Mouse (Mus musculus) limb, embryonic 13.5 days (tissue): ENCODE data around the gene Mmab. TPM values are rescaled to one million over a fixed set of nuclear protein-coding genes. Genes with fewer than 3 reads are reported as not detected.

Experiments
- ATAC-seq: fragments of 200-750 bp; cut with Nextera tagmentation; 2 replicates; pipeline ENCODE4 v1.8.0; 2017; ENCODE audit warnings: low read depth, moderate number of reproducible peaks, moderate TSS enrichment; ENCODE audit not compliant: low FRiP score
- H3K27ac ChIP-seq: fragments of 300-500 bp; sonication (generic); 2 replicates; pipeline ENCODE4 v1.5.1; 2015; ENCODE audit warnings: inconsistent platforms, mild to moderate bottlenecking, moderate library complexity
- H3K27me3 ChIP-seq: fragments of 300-500 bp; sonication (generic); 2 replicates; pipeline ENCODE4 v1.6.1; 2015; ENCODE audit warnings: mild to moderate bottlenecking, inconsistent platforms
- H3K36me3 ChIP-seq: fragments of 300-500 bp; sonication (generic); 2 replicates; pipeline ENCODE4 v1.6.1; 2015; ENCODE audit warnings: inconsistent platforms, mild to moderate bottlenecking, moderate library complexity
- H3K4me1 ChIP-seq: fragments of 300-500 bp; sonication (generic); 2 replicates; pipeline ENCODE4 v1.6.1; 2015; ENCODE audit warnings: inconsistent platforms
- H3K4me2 ChIP-seq: fragments of 300-500 bp; sonication (generic); replicated peaks from 2 replicates; pipeline ENCODE4 v1.6.1; 2015; ENCODE audit warnings: inconsistent platforms, mild to moderate bottlenecking, moderate library complexity
- H3K4me3 ChIP-seq: fragments of 300-500 bp; sonication (generic); 2 replicates; pipeline ENCODE4 v1.5.1; 2015; ENCODE audit warnings: moderate library complexity, mild to moderate bottlenecking, inconsistent platforms
- H3K9ac ChIP-seq: fragments of 300-500 bp; sonication (generic); 2 replicates; pipeline ENCODE4 v1.6.1; 2015; ENCODE audit warnings: mild to moderate bottlenecking, inconsistent platforms
- H3K9me3 ChIP-seq: fragments of 300-500 bp; sonication (generic); 2 replicates; pipeline ENCODE4 v1.6.1; 2016; ENCODE audit warnings: inconsistent platforms
- WGBS: fragments of 180-500 bp; shearing (Covaris S2); methylation state at CpG from one replicate; pipeline ENCODE4 v1.1.7; 2015; 5-methylcytosine and 5-hydroxymethylcytosine counted together
- polyA plus RNA-seq: library from polyadenylated mRNA; unstranded; fragments of >200 nt; fragmentation: Nextera tagmentation; extraction: Ambion mirVana; gene quantifications from 2 replicates; pipeline ENCODE4 v1.2.1, GENCODE M21; 2015

Mmab gene
- polyA plus RNA-seq, result 34.3 and 34.9 TPM in 2 replicates

GRCm38 (mm10) chr5:114443566-114444367 lies at the start of gene Mmab, which contains the start of gene Mvk:
Gene Mmab (minus strand): TSS chr5:114444060.
Gene Mvk (plus strand): TSS chr5:114444269.
- H3K9ac ChIP-seq, result peak within 1 kb of the TSS; percentile 81
- H3K4me2 ChIP-seq, result peak within 1 kb of the TSS; percentile 88
- 2% methylated on average over 43 of the region's 43 CpGs for WGBS
- H3K27ac ChIP-seq, result peak within 1 kb of the TSS; percentile 18; the same call in 1 of the 2 replicates
- no peaks in the 10 kb centered on the region for H3K9me3 ChIP-seq
- H3K36me3 ChIP-seq, result peaks cover 26% of the 10 kb centered on the region
- H3K4me3 ChIP-seq, result peak within 1 kb of the TSS; percentile 80
- H3K27me3 ChIP-seq, result no peaks in the 10 kb centered on the region
- ATAC-seq, result peak; percentile 97
- peaks cover 21% of the 10 kb centered on the region for H3K4me1 ChIP-seq

DNA sequence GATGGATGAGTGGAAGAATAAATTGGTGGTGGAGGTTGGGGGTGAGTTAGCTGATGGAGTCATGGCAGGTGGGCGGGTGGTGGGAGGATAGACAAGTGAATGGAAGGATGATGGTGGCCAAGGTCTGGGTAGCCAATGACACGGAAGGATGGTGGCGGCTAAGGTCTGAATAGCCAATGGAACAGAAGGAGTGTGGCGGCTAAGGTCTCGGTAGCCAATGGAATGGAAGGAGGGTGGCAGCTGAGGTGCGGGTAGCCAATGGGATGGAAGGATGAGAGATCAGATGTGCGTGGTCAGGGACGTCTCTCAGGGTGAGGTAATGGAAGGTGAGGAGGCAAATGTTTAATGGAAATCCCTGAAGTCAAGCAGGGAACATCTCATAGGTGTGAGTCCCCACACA lies 46.4 kb upstream of the Mmab start:
- no peak overlapping the region for H3K4me2 ChIP-seq
- H3K4me3 ChIP-seq, result no peak overlapping the region
- H3K9me3 ChIP-seq, result peaks cover 4% of the 10 kb centered on the region; the same call in 1 of the 2 replicates
- ATAC-seq, result no peak
- no peaks in the 10 kb centered on the region for H3K36me3 ChIP-seq
- H3K4me1 ChIP-seq, result no peaks in the 10 kb centered on the region
- no peak overlapping the region for H3K27ac ChIP-seq
- H3K9ac ChIP-seq, result no peak overlapping the region
- 92% methylated on average over 8 of the region's 8 CpGs for WGBS
- H3K27me3 ChIP-seq, result no peaks in the 10 kb centered on the region

DNA sequence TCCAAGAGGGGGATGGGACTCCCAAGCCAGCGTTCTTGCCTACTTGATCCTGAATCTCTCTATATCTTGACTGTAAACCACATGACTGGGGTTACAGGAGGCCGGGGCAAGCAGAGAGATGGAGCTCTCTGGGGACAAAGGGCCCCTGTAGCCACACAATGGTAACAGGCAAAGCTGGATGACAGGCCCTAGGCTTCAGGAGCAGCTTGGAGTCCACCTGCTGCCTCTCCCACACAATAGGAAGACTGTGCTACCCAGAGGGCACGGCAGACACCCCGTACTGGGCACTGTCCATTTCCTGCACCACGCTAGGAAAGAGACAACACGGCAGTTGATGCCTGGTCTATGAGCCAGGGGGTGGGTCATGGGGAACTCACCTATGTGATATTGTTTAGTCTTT lies 45.7 kb upstream of the Mmab start:
- WGBS, result 87% methylated on average over 6 of the region's 6 CpGs

DNA sequence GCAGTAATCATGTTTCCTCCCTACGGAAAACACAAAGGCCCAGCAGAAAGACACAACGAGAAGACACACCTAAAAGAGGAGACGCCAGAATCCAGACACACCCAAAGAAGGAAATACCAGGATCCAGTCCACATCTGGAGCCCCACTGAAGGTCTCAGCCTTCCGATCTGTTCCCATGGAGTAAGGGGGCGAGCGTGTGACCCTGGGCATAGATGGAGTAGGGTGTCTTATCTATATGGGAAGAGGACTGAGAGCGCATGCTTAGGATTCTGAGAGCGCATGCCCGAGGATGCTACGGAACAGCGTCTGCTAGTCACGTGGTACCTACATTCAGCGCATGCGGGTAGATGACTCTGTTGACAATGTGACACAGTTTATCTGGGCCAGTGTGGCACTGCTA lies 41.8 kb upstream of the Mmab start:
- Histone ChIP-seq H3K9me3 (no peaks in the 10 kb centered on the region), H3K27me3 (no peaks in the 10 kb centered on the region), H3K4me3 (no peak overlapping the region), H3K4me1 (0 out of 2 replicates have a peak, but pooled peaks cover 6% of the 10 kb centered on the region), H3K4me2 (no peak overlapping the region), H3K27ac (no peak overlapping the region), H3K36me3 (no peaks in the 10 kb centered on the region), H3K9ac (no peak overlapping the region)
- 91% methylated on average over 14 of the region's 14 CpGs for WGBS
- ATAC-seq, result no peak

More for the DNA sequence above, 45.7 kb upstream of the Mmab start:
- H3K4me1 ChIP-seq, result no peaks in the 10 kb centered on the region
- ATAC-seq, result no peak
- peaks cover 4% of the 10 kb centered on the region; the same call in 1 of the 2 replicates for H3K9me3 ChIP-seq
- H3K27ac ChIP-seq, result no peak overlapping the region
- no peaks in the 10 kb centered on the region for H3K36me3 ChIP-seq
- H3K27me3 ChIP-seq, result no peaks in the 10 kb centered on the region
- no peak overlapping the region for H3K4me2 ChIP-seq
- no peak overlapping the region for H3K4me3 ChIP-seq
- no peak overlapping the region for H3K9ac ChIP-seq

- WGBS, result 12% methylated on average over 14 of the region's 14 CpGs
- no peak overlapping the region for H3K4me3 ChIP-seq
These were observed 38.7 kb upstream of the Mmab start for GRCm38 (mm10) chr5:114482587-114483011.

DNA sequence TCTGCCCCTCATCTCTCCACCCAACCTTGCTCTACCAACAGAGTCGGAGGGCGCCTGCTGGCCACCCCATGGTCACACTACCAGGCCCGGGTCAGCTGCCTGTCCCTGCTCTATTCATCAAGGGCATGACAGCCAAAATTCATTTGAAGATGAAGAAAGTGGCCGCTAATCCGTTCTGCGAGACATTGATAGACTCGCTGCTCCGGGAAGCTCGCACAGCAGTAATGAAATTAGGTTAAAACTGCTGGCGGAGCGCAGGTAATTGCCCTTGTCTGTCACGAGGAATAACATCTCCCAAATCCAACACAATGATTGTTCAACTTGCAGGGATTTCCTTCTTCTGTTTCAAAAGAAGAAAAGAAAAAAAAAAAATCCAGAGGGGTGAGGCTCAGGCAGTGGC lies 34.4 kb upstream of the Mmab start:
- Histone ChIP-seq H3K9ac (no peak overlapping the region), H3K4me3 (no peak overlapping the region), H3K27ac (no peak overlapping the region), H3K36me3 (no peaks in the 10 kb centered on the region), H3K9me3 (no peaks in the 10 kb centered on the region), H3K4me1 (peaks cover 20% of the 10 kb centered on the region), H3K27me3 (peaks cover 29% of the 10 kb centered on the region), H3K4me2 (no peak overlapping the region)
- WGBS, result 82% methylated on average over 12 of the region's 12 CpGs
- ATAC-seq, result no peak

More at GRCm38 (mm10) chr5:114482587-114483011, 38.7 kb upstream of the Mmab start:
- Histone ChIP-seq H3K4me2 (peak overlapping the region; percentile 32; the same call in 1 of the 2 replicates), H3K4me1 (0 out of 2 replicates have a peak, but pooled peaks cover 6% of the 10 kb centered on the region), H3K9ac (no peak overlapping the region), H3K27ac (no peak overlapping the region), H3K27me3 (peaks cover 4% of the 10 kb centered on the region; the same call in 1 of the 2 replicates), H3K9me3 (no peaks in the 10 kb centered on the region), H3K36me3 (no peaks in the 10 kb centered on the region)
- no peak; the same call in 1 of the 2 replicates for ATAC-seq

DNA sequence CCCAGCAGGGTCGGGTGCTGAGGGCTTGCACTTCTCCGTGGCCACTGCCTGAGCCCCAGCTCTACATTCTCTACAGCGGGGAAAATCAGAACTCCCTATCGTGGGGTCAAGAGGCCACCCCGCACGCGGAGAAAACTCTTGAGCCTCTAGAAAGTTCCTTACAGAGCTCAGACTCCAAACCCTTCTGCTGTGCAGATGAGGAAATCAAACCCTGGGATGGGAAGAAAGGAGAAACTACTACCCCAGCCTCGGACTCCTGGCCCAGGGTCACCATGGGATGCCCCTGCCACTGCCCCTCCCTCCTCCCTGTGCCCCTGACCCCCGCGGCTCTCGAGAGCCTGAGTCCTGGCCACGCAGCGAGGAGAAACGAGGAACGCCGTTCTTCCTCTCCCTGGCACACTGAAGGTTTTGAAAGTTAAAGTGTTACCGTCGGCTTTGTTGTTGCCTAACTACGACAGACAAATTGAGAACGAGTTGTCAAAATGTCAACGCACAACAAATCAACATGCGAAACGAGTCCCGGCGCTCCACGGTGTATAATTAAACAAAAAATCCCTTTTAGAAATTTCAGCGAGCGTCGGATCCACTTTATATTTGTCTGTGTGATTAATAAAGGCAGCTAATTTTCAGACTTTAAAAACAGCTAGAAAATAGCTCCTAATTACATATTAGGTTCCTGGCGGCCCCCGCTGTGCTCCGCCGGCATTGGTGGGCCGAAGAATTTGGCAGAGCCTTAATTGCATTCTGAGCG lies 31.1 kb upstream of the Mmab start:
- H3K4me1 ChIP-seq, result peaks cover 14% of the 10 kb centered on the region
- H3K4me2 ChIP-seq, result peak overlapping the region; percentile 15
- WGBS, result 21% methylated on average over 35 of the region's 35 CpGs
- peaks cover 9% of the 10 kb centered on the region for H3K9me3 ChIP-seq
- H3K36me3 ChIP-seq, result no peaks in the 10 kb centered on the region
- H3K4me3 ChIP-seq, result no peak overlapping the region
- peaks cover 28% of the 10 kb centered on the region for H3K27me3 ChIP-seq
- H3K9ac ChIP-seq, result no peak overlapping the region; the same call in 1 of the 2 replicates
- no peak for ATAC-seq
- no peak overlapping the region for H3K27ac ChIP-seq

DNA sequence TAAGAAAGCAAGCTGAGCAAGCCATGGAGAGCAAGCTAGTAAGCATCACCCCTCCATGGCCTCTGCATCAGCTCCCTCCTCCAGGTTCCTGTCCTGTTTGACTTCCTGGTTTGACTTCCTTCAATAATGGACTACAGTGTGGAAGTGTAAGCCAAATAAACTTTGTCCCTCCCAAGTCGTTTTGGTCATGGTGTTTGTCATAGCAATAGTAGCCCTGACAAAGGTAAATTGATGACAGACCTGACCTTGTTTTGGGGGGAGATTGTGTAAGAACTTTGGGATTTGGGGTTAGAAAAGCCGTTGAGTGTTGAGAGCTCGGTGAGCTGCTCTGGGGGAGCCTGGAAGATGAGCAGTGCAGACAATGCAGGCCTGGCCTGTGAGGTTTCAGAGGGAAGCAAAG lies 26.5 kb upstream of the Mmab start:
- Histone ChIP-seq H3K4me1 (peaks cover 38% of the 10 kb centered on the region), H3K27me3 (peaks cover 16% of the 10 kb centered on the region), H3K9me3 (peaks cover 9% of the 10 kb centered on the region), H3K9ac (no peak overlapping the region), H3K36me3 (no peaks in the 10 kb centered on the region), H3K4me2 (no peak overlapping the region), H3K4me3 (no peak overlapping the region), H3K27ac (no peak overlapping the region)
- 75% methylated on average over 3 of the region's 3 CpGs for whole genome bisulfite sequencing
- no peak for ATAC-seq

DNA sequence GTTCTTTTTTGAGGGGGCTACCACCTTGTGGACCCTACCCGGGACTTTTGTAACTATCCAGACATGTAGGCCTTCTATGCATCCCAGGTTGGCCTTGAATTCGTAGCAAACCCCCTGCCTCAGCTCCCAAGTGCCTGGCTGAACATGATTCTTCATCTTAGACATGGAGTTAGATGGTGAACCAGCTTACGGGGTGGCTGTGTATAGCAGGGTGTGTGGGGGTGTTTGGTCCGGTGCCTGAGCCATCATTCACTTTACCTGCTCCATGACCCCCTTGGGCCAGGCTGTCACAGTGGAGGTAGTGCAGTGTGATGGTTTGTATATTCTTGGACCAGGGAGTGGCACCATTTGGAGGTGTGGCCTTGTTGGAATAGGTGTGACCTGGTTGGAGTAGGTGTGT lies 24.1 kb upstream of the Mmab start:
- H3K4me1 ChIP-seq, result peaks cover 25% of the 10 kb centered on the region
- H3K9ac ChIP-seq, result peak overlapping the region; percentile 55; the same call in 1 of the 2 replicates
- no peaks in the 10 kb centered on the region for H3K36me3 ChIP-seq
- H3K4me3 ChIP-seq, result no peak overlapping the region
- H3K27me3 ChIP-seq, result 0 out of 2 replicates have a peak, but pooled peaks cover 4% of the 10 kb centered on the region
- peak overlapping the region; percentile 65; the same call in 1 of the 2 replicates for H3K27ac ChIP-seq
- no peak for ATAC-seq
- WGBS, result 70% methylated on average over 4 of the region's 4 CpGs
- H3K4me2 ChIP-seq, result peak overlapping the region; percentile 62; the same call in 1 of the 2 replicates
- H3K9me3 ChIP-seq, result peaks cover 9% of the 10 kb centered on the region

DNA sequence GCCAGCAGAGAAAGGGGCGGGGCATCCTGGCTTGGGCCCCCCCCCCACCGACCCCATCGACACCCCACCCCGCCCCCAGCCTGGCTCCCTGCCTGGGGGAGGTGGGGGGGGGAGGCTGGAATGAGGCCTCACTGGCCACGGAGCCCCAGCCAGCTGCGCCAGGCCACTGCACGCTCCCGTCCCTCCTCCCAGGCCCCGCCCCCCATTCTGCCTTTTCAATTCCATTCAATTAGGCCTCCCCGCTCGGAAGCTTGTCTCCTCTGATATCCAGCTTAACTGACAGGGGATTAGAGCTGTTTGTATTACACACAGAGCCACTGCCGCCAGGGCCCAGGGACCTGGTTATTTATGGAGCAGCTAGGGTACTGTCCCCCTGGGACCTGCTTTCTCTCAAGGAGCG lies 23.6 kb upstream of the Mmab start:
- Histone ChIP-seq H3K4me2 (peak overlapping the region; percentile 62), H3K27ac (peak overlapping the region; percentile 65; the same call in 1 of the 2 replicates), H3K36me3 (no peaks in the 10 kb centered on the region), H3K9ac (peak overlapping the region; percentile 55), H3K9me3 (peaks cover 9% of the 10 kb centered on the region), H3K4me1 (peaks cover 25% of the 10 kb centered on the region), H3K4me3 (peak overlapping the region; percentile 37), H3K27me3 (0 out of 2 replicates have a peak, but pooled peaks cover 4% of the 10 kb centered on the region)
- ATAC-seq, result peak; percentile 75
- WGBS, result 0% methylated on average over 7 of the region's 13 CpGs

DNA sequence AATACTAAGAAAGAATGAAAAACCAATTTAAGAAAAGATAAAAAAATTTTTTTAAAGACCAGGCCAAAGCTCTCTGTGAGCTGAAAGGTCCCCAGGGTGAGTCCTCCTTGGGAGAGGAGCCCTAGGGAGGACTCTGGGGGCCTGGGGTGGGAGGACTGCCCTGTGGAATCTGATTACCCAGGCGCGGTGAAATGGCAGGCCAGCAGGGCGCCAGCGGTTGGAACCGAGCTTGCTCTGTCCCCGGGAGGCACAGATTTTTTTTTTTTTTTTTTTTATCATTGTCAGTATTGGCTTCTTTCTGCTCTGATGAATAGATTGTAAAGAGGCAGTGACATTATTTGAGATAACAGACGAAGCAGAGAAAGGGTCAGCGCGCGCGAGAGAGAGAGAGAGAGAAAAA lies 23.2 kb upstream of the Mmab start:
- H3K9ac ChIP-seq, result peak overlapping the region; percentile 55; the same call in 1 of the 2 replicates
- 0 out of 2 replicates have a peak, but pooled peaks cover 4% of the 10 kb centered on the region for H3K27me3 ChIP-seq
- no peak; the same call in 1 of the 2 replicates for ATAC-seq
- H3K36me3 ChIP-seq, result no peaks in the 10 kb centered on the region
- peak overlapping the region; percentile 37 for H3K4me3 ChIP-seq
- H3K27ac ChIP-seq, result no peak overlapping the region; the same call in 1 of the 2 replicates
- H3K4me1 ChIP-seq, result peaks cover 25% of the 10 kb centered on the region
- H3K9me3 ChIP-seq, result peaks cover 6% of the 10 kb centered on the region
- WGBS, result 1% methylated on average over 11 of the region's 11 CpGs
- H3K4me2 ChIP-seq, result peak overlapping the region; percentile 62
